Mouse (Mus musculus) CD4-positive naive resting alpha-beta T cell, adult 57 days (primary cell): ENCODE data around the gene Reep3. TPM values are rescaled to one million over a fixed set of nuclear protein-coding genes. Genes with fewer than 3 reads are reported as not detected.

Experiments used
- total RNA-seq: library from RNA; stranded (reverse); gene quantifications from one replicate; pipeline ENCODE4 v1.2.4, GENCODE M21; 2023

Reep3 gene
- 18.6 TPM for total RNA-seq

GRCm38 (mm10) chr10:67096621-67097436, at the start of gene Reep3:
Reep3 (minus strand) TSS chr10:67096945.

GRCm38 (mm10) chr10:67095798-67096620, 736 bp downstream of the Reep3 start, which contains the start of gene Jmjd1c:
Jmjd1c (plus strand) TSS chr10:67096125.

Other genes with a start within 250 kb of the Reep3 start
- 299 TPM for gene Jmjd1c, start 820 bp downstream of the Reep3 start, total RNA-seq
- gene Nrbf2, start 188.4 kb upstream of the Reep3 start, total RNA-seq = 20.5 TPM